Mouse (Mus musculus): Measurements from ENCODE around the gene Prdm16. TPM values are rescaled to one million over a fixed set of nuclear protein-coding genes. Genes with fewer than 3 reads are reported as not detected.

Prdm16 gene
- polyA plus RNA-seq, 1 experiment, result not detected

GRCm38 (mm10) chr4:154390333-154391080 is 246.2 kb downstream of the Prdm16 start:
- Histone ChIP-seq H3K4me2 (ENCODE audit: low read depth) (no peak overlapping the region), H3K36me3 (ENCODE audit: control insufficient read depth, insufficient read depth) (no peaks in the 10 kb centered on the region), H3K27me3 (ENCODE audit: control insufficient read depth, insufficient read depth, insufficient read length) (no peaks in the 10 kb centered on the region), H3ac (ENCODE audit: control insufficient read depth, insufficient read length) (no peak overlapping the region), H3K4me3 (no peak overlapping the region), H3K79me2 (ENCODE audit: control insufficient read depth, insufficient read depth) (no peaks in the 10 kb centered on the region)
- TF ChIP-seq MYOD1 (IDR thresholded peaks at IDR 0.05; ENCODE audit: control insufficient read depth in 1 of 3, insufficient read length in 2 of 3, low read depth in 2 of 3) (no peak), MAX (IDR thresholded peaks at IDR 0.05; ENCODE audit: low read depth) (no peak), TCF12 (IDR thresholded peaks at IDR 0.05; ENCODE audit: insufficient read depth, poor library complexity, severe bottlenecking) (no peak)

- TF ChIP-seq TCF3 (IDR thresholded peaks at IDR 0.05; ENCODE audit: insufficient read length, low read depth) (no peak), POLR2AphosphoS2 (IDR thresholded peaks at IDR 0.05; ENCODE audit: insufficient read length, low read depth) (no peak), CEBPB (IDR thresholded peaks at IDR 0.05; ENCODE audit: insufficient read depth, poor library complexity, severe bottlenecking) (no peak), MYOG (IDR thresholded peaks at IDR 0.05; ENCODE audit: control insufficient read depth in 1 of 3, insufficient read depth in 1 of 3, insufficient read length in 2 of 3, low read depth in 2 of 3) (no peak), REST (IDR thresholded peaks at IDR 0.05; ENCODE audit: insufficient read depth, insufficient read length) (no peak), USF1 (IDR thresholded peaks at IDR 0.05; ENCODE audit: low read depth) (no peak), MYOD1 (IDR thresholded peaks at IDR 0.05; ENCODE audit: control insufficient read depth in 1 of 3, insufficient read length in 2 of 3, low read depth in 2 of 3) (no peak), SRF (IDR thresholded peaks at IDR 0.05; ENCODE audit: control insufficient read depth, insufficient read length, low read depth) (no peak), MAX (IDR thresholded peaks at IDR 0.05; ENCODE audit: low read depth) (no peak), POLR2A (IDR thresholded peaks at IDR 0.05; ENCODE audit: insufficient read length, low read depth) (no peak)
These were observed 247.0 kb downstream of the Prdm16 start for GRCm38 (mm10) chr4:154389641-154390040.

GRCm38 (mm10) chr4:154386810-154387209 is 249.9 kb downstream of the Prdm16 start:
- no peak overlapping the region for H3ac ChIP-seq (ENCODE audit: control insufficient read depth, insufficient read length)
- no peaks in the 10 kb centered on the region for H3K27me3 ChIP-seq (ENCODE audit: control insufficient read depth, insufficient read depth, insufficient read length)
- H3K36me3 ChIP-seq (ENCODE audit: control insufficient read depth, insufficient read depth), result no peaks in the 10 kb centered on the region
- TF ChIP-seq POLR2AphosphoS2 (IDR thresholded peaks at IDR 0.05; ENCODE audit: insufficient read length, low read depth) (no peak), CEBPB (IDR thresholded peaks at IDR 0.05; ENCODE audit: insufficient read depth, poor library complexity, severe bottlenecking) (no peak), POLR2A (IDR thresholded peaks at IDR 0.05; ENCODE audit: insufficient read length, low read depth) (no peak)
- H3K79me2 ChIP-seq (ENCODE audit: control insufficient read depth, insufficient read depth), result no peaks in the 10 kb centered on the region
- H3K4me2 ChIP-seq (ENCODE audit: low read depth), result no peak overlapping the region
- H3K4me3 ChIP-seq, result no peak overlapping the region

More at GRCm38 (mm10) chr4:154389641-154390040, 247.0 kb downstream of the Prdm16 start:
- no peaks in the 10 kb centered on the region for H3K79me2 ChIP-seq (ENCODE audit: control insufficient read depth, insufficient read depth)
- H3K27me3 ChIP-seq (ENCODE audit: control insufficient read depth, insufficient read depth, insufficient read length), result no peaks in the 10 kb centered on the region
- no peak overlapping the region for H3ac ChIP-seq (ENCODE audit: control insufficient read depth, insufficient read length)
- no peak overlapping the region for H3K4me3 ChIP-seq
- no peak overlapping the region for H3K4me2 ChIP-seq (ENCODE audit: low read depth)
- no peaks in the 10 kb centered on the region for H3K36me3 ChIP-seq (ENCODE audit: control insufficient read depth, insufficient read depth)

GRCm38 (mm10) chr4:154385918-154386317 is 250.8 kb downstream of the Prdm16 start:
- TF ChIP-seq REST (IDR thresholded peaks at IDR 0.05; ENCODE audit: insufficient read depth, insufficient read length) (no peak), USF1 (IDR thresholded peaks at IDR 0.05; ENCODE audit: low read depth) (no peak), TCF3 (IDR thresholded peaks at IDR 0.05; ENCODE audit: insufficient read length, low read depth) (no peak), CEBPB (IDR thresholded peaks at IDR 0.05; ENCODE audit: insufficient read depth, poor library complexity, severe bottlenecking) (no peak), POLR2AphosphoS2 (IDR thresholded peaks at IDR 0.05; ENCODE audit: insufficient read length, low read depth) (no peak), E2F4 (IDR thresholded peaks at IDR 0.05; ENCODE audit: insufficient read depth) (no peak), SRF (IDR thresholded peaks at IDR 0.05; ENCODE audit: control insufficient read depth, insufficient read length, low read depth) (no peak), MYOG (IDR thresholded peaks at IDR 0.05; ENCODE audit: control insufficient read depth in 1 of 3, insufficient read depth in 1 of 3, insufficient read length in 2 of 3, low read depth in 2 of 3) (no peak), MYOD1 (IDR thresholded peaks at IDR 0.05; ENCODE audit: control insufficient read depth in 1 of 3, insufficient read length in 2 of 3, low read depth in 2 of 3) (no peak), TCF12 (IDR thresholded peaks at IDR 0.05; ENCODE audit: insufficient read depth, poor library complexity, severe bottlenecking) (no peak), MAX (IDR thresholded peaks at IDR 0.05; ENCODE audit: low read depth) (no peak), POLR2A (IDR thresholded peaks at IDR 0.05; ENCODE audit: insufficient read length, low read depth) (no peak)
- Histone ChIP-seq H3K4me3 (no peak overlapping the region), H3K79me2 (ENCODE audit: control insufficient read depth, insufficient read depth) (no peaks in the 10 kb centered on the region), H3K36me3 (ENCODE audit: control insufficient read depth, insufficient read depth) (no peaks in the 10 kb centered on the region), H3K27me3 (ENCODE audit: control insufficient read depth, insufficient read depth, insufficient read length) (no peaks in the 10 kb centered on the region), H3ac (ENCODE audit: control insufficient read depth, insufficient read length) (no peak overlapping the region), H3K4me2 (ENCODE audit: low read depth) (no peak overlapping the region)

- Histone ChIP-seq H3K79me2 (ENCODE audit: control insufficient read depth, insufficient read depth) (no peaks in the 10 kb centered on the region), H3ac (ENCODE audit: control insufficient read depth, insufficient read length) (no peak overlapping the region), H3K27me3 (ENCODE audit: control insufficient read depth, insufficient read depth, insufficient read length) (no peaks in the 10 kb centered on the region), H3K4me3 (no peak overlapping the region), H3K4me2 (ENCODE audit: low read depth) (no peak overlapping the region), H3K36me3 (ENCODE audit: control insufficient read depth, insufficient read depth) (no peaks in the 10 kb centered on the region)
- TF ChIP-seq USF1 (IDR thresholded peaks at IDR 0.05; ENCODE audit: low read depth), result no peak
- TF ChIP-seq MAX (IDR thresholded peaks at IDR 0.05; ENCODE audit: low read depth), result no peak
- TF ChIP-seq TCF12 (IDR thresholded peaks at IDR 0.05; ENCODE audit: insufficient read depth, poor library complexity, severe bottlenecking), result no peak
- no peak for TF ChIP-seq TCF3 (IDR thresholded peaks at IDR 0.05; ENCODE audit: insufficient read length, low read depth)
- TF ChIP-seq POLR2A (IDR thresholded peaks at IDR 0.05; ENCODE audit: insufficient read length, low read depth), result no peak
- TF ChIP-seq SRF (IDR thresholded peaks at IDR 0.05; ENCODE audit: control insufficient read depth, insufficient read length, low read depth), result no peak
- TF ChIP-seq REST (IDR thresholded peaks at IDR 0.05; ENCODE audit: insufficient read depth, insufficient read length), result no peak
- no peak for TF ChIP-seq MYOD1 (IDR thresholded peaks at IDR 0.05; ENCODE audit: control insufficient read depth in 1 of 3, insufficient read length in 2 of 3, low read depth in 2 of 3)
- no peak for TF ChIP-seq CEBPB (IDR thresholded peaks at IDR 0.05; ENCODE audit: insufficient read depth, poor library complexity, severe bottlenecking)
- TF ChIP-seq POLR2AphosphoS2 (IDR thresholded peaks at IDR 0.05; ENCODE audit: insufficient read length, low read depth), result no peak
- no peak for TF ChIP-seq MYOG (IDR thresholded peaks at IDR 0.05; ENCODE audit: control insufficient read depth in 1 of 3, insufficient read depth in 1 of 3, insufficient read length in 2 of 3, low read depth in 2 of 3)
- TF ChIP-seq E2F4 (IDR thresholded peaks at IDR 0.05; ENCODE audit: insufficient read depth), result no peak
These were observed 251.5 kb downstream of the Prdm16 start for GRCm38 (mm10) chr4:154385208-154385607.

All from myocyte (in vitro differentiated cells).